In genomic region chr14:32121920-32122315, GRCm38 (mm10) we compare ENCODE assay signal across 8 mouse cellular contexts. TPM values are rescaled to one million over a fixed set of nuclear protein-coding genes. Genes with fewer than 3 reads are reported as not detected.
A peak's percentile ranks its signal among the peaks of the same experiment; 100 is the strongest.
DNase-seq lines count a peak whose midpoint lies in the region; TF ChIP-seq lines count a peak whose summit lies in the region.

No protein-coding gene starts in this region.

- WGBS in heart, adult 2 months = 21% methylated on average over 2 of the region's 2 CpGs

- H3K79me2 ChIP-seq in heart, adult 2 months (replicated peaks; ENCODE audit: control insufficient read depth, insufficient read depth, low read length) = no peaks in the 10 kb centered on the region

- H3K27ac ChIP-seq in heart, adult 2 months = no peak overlapping the region
- no peak overlapping the region for H3K27ac ChIP-seq in cortical plate, adult 2 months (ENCODE audit: insufficient read depth, low read length)

- no peak overlapping the region for H3K9ac ChIP-seq in heart, adult 2 months (ENCODE audit: low read depth, low read length)

- H3K36me3 ChIP-seq in heart, adult 2 months (ENCODE audit: control insufficient read depth, insufficient read depth, low read length) = no peaks in the 10 kb centered on the region

- TF ChIP-seq EP300 in heart, adult 2 months (IDR thresholded peaks at IDR 0.05; ENCODE audit: insufficient read depth, low read depth, low read length) = no peak

- TF ChIP-seq POLR2A in heart, adult 2 months (IDR thresholded peaks at IDR 0.05; ENCODE audit: insufficient read depth, low read depth, low read length) = no peak
- TF ChIP-seq POLR2A in cortical plate, adult 2 months (IDR thresholded peaks at IDR 0.05; ENCODE audit: extremely low read depth, insufficient read depth, low read length) = no peak

- intact Hi-C loops in heart, adult 2 months (cut with DNase I) = loop anchor here (2.0 kb wide), 1 partner anchor 71 kb away; no protein-coding TSS in a partner anchor
- intact Hi-C loops in heart, postnatal 25 days (cut with DNase I) = no loop called here

- H3K4me1 ChIP-seq in heart, adult 2 months (ENCODE audit: control insufficient read depth, insufficient read depth, low read length) = no peaks in the 10 kb centered on the region; the same call in 1 of the 2 replicates
- H3K4me1 ChIP-seq in cortical plate, adult 2 months (ENCODE audit: control insufficient read depth, insufficient read depth, low read length) = no peaks in the 10 kb centered on the region

- H3K4me3 ChIP-seq in heart, adult 2 months = no peak overlapping the region
- H3K4me3 ChIP-seq in cortical plate, adult 2 months (ENCODE audit: insufficient read depth, low read length) = no peak overlapping the region

- peak in 1 of 2 experiments; percentile 21 for DNase-seq in heart, adult 2 months
- no peak for DNase-seq in heart, postnatal 25 days (ENCODE audit: low spot score)
- DNase-seq in CD8-positive naive resting alpha-beta T cell, adult 2 months (ENCODE audit: low read depth in 2 of 2, low spot score in 2 of 2) = peak; percentile 13 to 18
- DNase-seq in liver = peak; percentile 70
- peak; percentile 4 for DNase-seq in retina, postnatal 7 days (ENCODE audit: low read depth, low spot score)
- no peak for DNase-seq in layer of hippocampus, adult 9-10 months (ENCODE audit: low spot score)
- no peak for DNase-seq in frontal cortex, postnatal 10 days (ENCODE audit: low spot score in 2 of 2)

- no peaks in the 10 kb centered on the region; the same call in 1 of the 2 replicates for H3K27me3 ChIP-seq in heart, adult 2 months (ENCODE audit: control insufficient read depth, insufficient read depth, low read length)

- TF ChIP-seq CTCF in heart, adult 2 months (IDR thresholded peaks at IDR 0.05) = peak; percentile 71
- peak; percentile 24; the same call in 1 of the 2 replicates for TF ChIP-seq CTCF in cortical plate, adult 2 months (IDR thresholded peaks at IDR 0.05; ENCODE audit: extremely low read depth, insufficient read depth, low read length)

RNA-seq across cellular contexts. Expression of gene Msmb, which starts 19.9 kb away (rescaled TPM):
- not detected for total RNA-seq in heart, adult 2 months (2021)
- not detected in 2 replicates for polyA plus RNA-seq in heart, adult 2 months (2012; rRNA removed)
- not detected for total RNA-seq in heart, postnatal 25 days (2021)
- polyA plus RNA-seq in cortical plate, adult 2 months (2012; rRNA removed) = not detected in 2 replicates

RNA-seq across cellular contexts. Expression of gene Dph3, which starts 36.4 kb away (rescaled TPM):
- 10 to 100 TPM; 81.7 to 99.2 TPM for total RNA-seq in heart, adult 2 months (2021)
- 40.2 and 63.3 TPM in 2 replicates for polyA plus RNA-seq in heart, adult 2 months (2012; rRNA removed)
- total RNA-seq in heart, postnatal 25 days (2021) = 10 to 100 TPM; 88.8 to 91.0 TPM
- 41.9 and 46.3 TPM in 2 replicates for polyA plus RNA-seq in cortical plate, adult 2 months (2012; rRNA removed)

RNA-seq across cellular contexts. Expression of gene Oxnad1, which starts 36.7 kb away (rescaled TPM):
- 10 to 100 TPM; 49.5 to 54.9 TPM for total RNA-seq in heart, adult 2 months (2021)
- 53.9 and 92.7 TPM in 2 replicates for polyA plus RNA-seq in heart, adult 2 months (2012; rRNA removed)
- 10 to 100 TPM; 50.4 to 56.2 TPM for total RNA-seq in heart, postnatal 25 days (2021)
- polyA plus RNA-seq in cortical plate, adult 2 months (2012; rRNA removed) = 20.5 and 21.1 TPM in 2 replicates

RNA-seq across cellular contexts. Expression of gene Ncoa4, which starts 37.7 kb away (rescaled TPM):
- 100 to 1,000 TPM; 135 to 196 TPM for total RNA-seq in heart, adult 2 months (2021)
- 36.7 and 72.2 TPM in 2 replicates for polyA plus RNA-seq in heart, adult 2 months (2012; rRNA removed)
- total RNA-seq in heart, postnatal 25 days (2021) = 100 to 1,000 TPM; 126 TPM
- 55.2 and 55.6 TPM in 2 replicates for polyA plus RNA-seq in cortical plate, adult 2 months (2012; rRNA removed)

Comparison
In these comparisons a context has a peak if more than half of its experiments do, and no peak if none do; other contexts are left out.
1. DNase-seq: peak in CD8-positive naive resting alpha-beta T cell, adult 2 months (2 of 2), liver (single experiment) and retina, postnatal 7 days (single experiment); none in heart, postnatal 25 days (single experiment), layer of hippocampus, adult 9-10 months (single experiment) and frontal cortex, postnatal 10 days (0 of 2).